Mouse (Mus musculus) stomach, embryonic 16.5 days (tissue): ENCODE measurements around the gene Egfr. TPM values are rescaled to one million over a fixed set of nuclear protein-coding genes. Genes with fewer than 3 reads are reported as not detected.
A peak's percentile ranks its signal among the peaks of the same experiment; 100 is the strongest.

Experiments used
- ATAC-seq: fragments of 200-750 bp; cut with Nextera tagmentation; 2 replicates; pipeline ENCODE4 v1.8.0; 2017; ENCODE audit warnings: moderate number of reproducible peaks, moderate TSS enrichment; ENCODE audit not compliant: insufficient read depth, low FRiP score
- H3K27ac ChIP-seq: fragments of 300-500 bp; sonication (generic); 2 replicates; pipeline ENCODE4 v1.5.1; 2014; ENCODE audit warnings: low read length
- H3K27me3 ChIP-seq: fragments of 300-500 bp; sonication (generic); 2 replicates; pipeline ENCODE4 v1.6.1; 2014; ENCODE audit warnings: low read length, control low read depth, mixed read lengths; ENCODE audit not compliant: control insufficient read depth, insufficient read depth
- H3K36me3 ChIP-seq: fragments of 300-500 bp; sonication (generic); 2 replicates; pipeline ENCODE4 v1.6.1; 2014; ENCODE audit warnings: low read length; ENCODE audit not compliant: control insufficient read depth, insufficient read depth
- H3K4me1 ChIP-seq: fragments of 300-500 bp; sonication (generic); 2 replicates; pipeline ENCODE4 v1.6.1; 2014; ENCODE audit warnings: low read length, control low read depth, mixed read lengths; ENCODE audit not compliant: control insufficient read depth, insufficient read depth
- H3K4me2 ChIP-seq: fragments of 300-500 bp; sonication (generic); 2 replicates; pipeline ENCODE4 v1.6.1; 2014; ENCODE audit warnings: low read depth, low read length, mixed read lengths
- H3K4me3 ChIP-seq: fragments of 300-500 bp; sonication (generic); replicated peaks from 2 replicates; pipeline ENCODE4 v1.5.1; 2014; ENCODE audit warnings: mild to moderate bottlenecking, low read length
- H3K9ac ChIP-seq: fragments of 300-500 bp; sonication (generic); 2 replicates; pipeline ENCODE4 v1.6.1; 2014; ENCODE audit warnings: low read length
- H3K9me3 ChIP-seq: fragments of 300-500 bp; sonication (generic); replicated peaks from 2 replicates; pipeline ENCODE4 v1.6.1; 2016; ENCODE audit warnings: low read length, control low read depth; ENCODE audit not compliant: control insufficient read depth
- whole genome bisulfite sequencing: fragments of 180-500 bp; shearing (Covaris S2); extraction: QIAGEN DNeasy Blood & Tissue Kit; methylation state at CpG from one replicate; pipeline ENCODE4 v1.1.7; 2014; 5-methylcytosine and 5-hydroxymethylcytosine counted together
- polyA plus RNA-seq: library from polyadenylated mRNA; unstranded; fragments of >200 nt; fragmentation: Nextera tagmentation; extraction: Ambion mirVana; gene quantifications from 2 replicates; pipeline ENCODE4 v1.2.1, GENCODE M21; 2015

Egfr gene
- polyA plus RNA-seq, 1 experiment from 2014 or later: 17.0 TPM

- peak; percentile 1; the same call in 1 of the 2 replicates for ATAC-seq
- Histone ChIP-seq H3K9me3 (no peaks in the 10 kb centered on the region), H3K27ac (peak overlapping the region; percentile 72; the same call in 1 of the 2 replicates), H3K36me3 (no peaks in the 10 kb centered on the region), H3K9ac (peak overlapping the region; percentile 91), H3K4me1 (peaks cover 12% of the 10 kb centered on the region), H3K4me2 (peak overlapping the region; percentile 72), H3K27me3 (no peaks in the 10 kb centered on the region), H3K4me3 (peak overlapping the region; percentile 93)
- 33% methylated on average over 7 of the region's 7 CpGs for WGBS
Measured at GRCm38 (mm10) chr11:16751457-16751982, 483 bp upstream of the Egfr start.

- Histone ChIP-seq H3K9ac (peak overlapping the region; percentile 91), H3K36me3 (no peaks in the 10 kb centered on the region), H3K4me1 (peaks cover 12% of the 10 kb centered on the region), H3K9me3 (no peaks in the 10 kb centered on the region), H3K4me2 (peak overlapping the region; percentile 72), H3K4me3 (peak overlapping the region; percentile 93), H3K27me3 (no peaks in the 10 kb centered on the region), H3K27ac (peak overlapping the region; percentile 72)
- ATAC-seq: peak; percentile 79
- under 1% methylated on average over 68 of the region's 68 CpGs for WGBS
Measured at GRCm38 (mm10) chr11:16752349-16753153, 548 bp downstream of the Egfr start.

GRCm38 (mm10) chr11:16753154-16754040, 1.4 kb downstream of the Egfr start:
- H3K4me3 ChIP-seq: peak overlapping the region; percentile 93
- peak overlapping the region; percentile 72 for H3K4me2 ChIP-seq
- no peaks in the 10 kb centered on the region for H3K36me3 ChIP-seq
- WGBS: 25% methylated on average over 18 of the region's 18 CpGs
- H3K4me1 ChIP-seq: peaks cover 12% of the 10 kb centered on the region
- H3K9me3 ChIP-seq: no peaks in the 10 kb centered on the region
- H3K9ac ChIP-seq: peak overlapping the region; percentile 91
- H3K27me3 ChIP-seq: no peaks in the 10 kb centered on the region
- peak overlapping the region; percentile 72 for H3K27ac ChIP-seq
- no peak for ATAC-seq

GRCm38 (mm10) chr11:16759930-16760329, 7.9 kb downstream of the Egfr start:
- H3K27me3 ChIP-seq: no peaks in the 10 kb centered on the region
- H3K4me2 ChIP-seq: no peak overlapping the region
- 66% methylated on average over 6 of the region's 6 CpGs for WGBS
- peaks cover 4% of the 10 kb centered on the region; the same call in 1 of the 2 replicates for H3K4me1 ChIP-seq
- H3K4me3 ChIP-seq: no peak overlapping the region
- no peaks in the 10 kb centered on the region for H3K9me3 ChIP-seq
- no peak overlapping the region for H3K9ac ChIP-seq
- no peak for ATAC-seq
- no peaks in the 10 kb centered on the region for H3K36me3 ChIP-seq
- no peak overlapping the region for H3K27ac ChIP-seq

- Histone ChIP-seq H3K4me3 (no peak overlapping the region), H3K4me1 (no peaks in the 10 kb centered on the region; the same call in 1 of the 2 replicates), H3K27ac (no peak overlapping the region), H3K27me3 (no peaks in the 10 kb centered on the region), H3K36me3 (no peaks in the 10 kb centered on the region), H3K9ac (no peak overlapping the region), H3K9me3 (no peaks in the 10 kb centered on the region), H3K4me2 (no peak overlapping the region)
- ATAC-seq: no peak
- 84% methylated on average over 2 of the region's 2 CpGs for WGBS
Measured at GRCm38 (mm10) chr11:16761184-16761583, 9.2 kb downstream of the Egfr start.

- no peak overlapping the region for H3K4me3 ChIP-seq
- H3K9ac ChIP-seq: no peak overlapping the region
- H3K4me1 ChIP-seq: peaks cover 18% of the 10 kb centered on the region
- peak overlapping the region; percentile 34 for H3K27ac ChIP-seq
- H3K27me3 ChIP-seq: no peaks in the 10 kb centered on the region
- ATAC-seq: no peak
- 57% methylated on average over 9 of the region's 9 CpGs for WGBS
- H3K36me3 ChIP-seq: no peaks in the 10 kb centered on the region
- H3K4me2 ChIP-seq: peak overlapping the region; percentile 31; the same call in 1 of the 2 replicates
- no peaks in the 10 kb centered on the region for H3K9me3 ChIP-seq
Measured at GRCm38 (mm10) chr11:16766038-16766815, 14.2 kb downstream of the Egfr start.

GRCm38 (mm10) chr11:16767984-16768383, 16.0 kb downstream of the Egfr start:
- no peaks in the 10 kb centered on the region for H3K27me3 ChIP-seq
- peaks cover 18% of the 10 kb centered on the region for H3K4me1 ChIP-seq
- no peaks in the 10 kb centered on the region for H3K9me3 ChIP-seq
- no peaks in the 10 kb centered on the region for H3K36me3 ChIP-seq
- ATAC-seq: no peak
- 83% methylated on average over 2 of the region's 2 CpGs for WGBS
- H3K4me3 ChIP-seq: no peak overlapping the region
- H3K27ac ChIP-seq: no peak overlapping the region
- H3K4me2 ChIP-seq: no peak overlapping the region
- no peak overlapping the region for H3K9ac ChIP-seq

- no peak overlapping the region; the same call in 1 of the 2 replicates for H3K4me2 ChIP-seq
- no peak overlapping the region for H3K4me3 ChIP-seq
- H3K36me3 ChIP-seq: no peaks in the 10 kb centered on the region
- H3K27me3 ChIP-seq: no peaks in the 10 kb centered on the region
- peaks cover 18% of the 10 kb centered on the region for H3K4me1 ChIP-seq
- no peak overlapping the region for H3K9ac ChIP-seq
- no peaks in the 10 kb centered on the region for H3K9me3 ChIP-seq
- 90% methylated on average over 4 of the region's 4 CpGs for WGBS
- ATAC-seq: peak; percentile 40; the same call in 1 of the 2 replicates
- 0 out of 2 replicates have a peak overlapping the region, but pooled peaks have one; percentile 26 for H3K27ac ChIP-seq
Measured at GRCm38 (mm10) chr11:16769276-16769675, 17.3 kb downstream of the Egfr start.
